Mouse (Mus musculus): ENCODE data around the gene Crb2.
A peak's percentile ranks its signal among the peaks of the same experiment; 100 is the strongest.

Gene Crb2

DNA sequence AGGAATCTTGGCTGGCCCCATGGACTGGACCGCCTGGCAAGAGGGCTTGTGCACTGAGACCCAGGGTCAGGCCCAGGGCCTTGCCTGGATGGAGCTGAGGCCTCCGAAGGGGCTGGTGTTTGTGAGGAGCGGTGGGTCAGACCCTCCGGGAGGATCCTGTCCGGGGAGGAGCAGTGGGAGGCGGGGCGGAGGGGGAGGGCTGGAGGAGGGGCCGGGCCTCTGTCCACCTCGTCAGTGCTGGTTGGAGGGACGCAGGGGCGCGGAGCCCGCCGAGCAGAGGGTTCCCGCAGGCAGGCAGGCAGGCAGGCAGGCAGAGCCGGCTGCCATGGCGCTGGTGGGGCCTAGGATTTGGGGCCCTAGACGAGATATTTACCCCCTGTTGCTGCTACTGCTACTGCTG, at the start of gene Crb2:
TSS of gene Crb2 (plus strand) at position 234 of the 400 bp plus-strand sequence.
- no peak for DNase-seq

DNA sequence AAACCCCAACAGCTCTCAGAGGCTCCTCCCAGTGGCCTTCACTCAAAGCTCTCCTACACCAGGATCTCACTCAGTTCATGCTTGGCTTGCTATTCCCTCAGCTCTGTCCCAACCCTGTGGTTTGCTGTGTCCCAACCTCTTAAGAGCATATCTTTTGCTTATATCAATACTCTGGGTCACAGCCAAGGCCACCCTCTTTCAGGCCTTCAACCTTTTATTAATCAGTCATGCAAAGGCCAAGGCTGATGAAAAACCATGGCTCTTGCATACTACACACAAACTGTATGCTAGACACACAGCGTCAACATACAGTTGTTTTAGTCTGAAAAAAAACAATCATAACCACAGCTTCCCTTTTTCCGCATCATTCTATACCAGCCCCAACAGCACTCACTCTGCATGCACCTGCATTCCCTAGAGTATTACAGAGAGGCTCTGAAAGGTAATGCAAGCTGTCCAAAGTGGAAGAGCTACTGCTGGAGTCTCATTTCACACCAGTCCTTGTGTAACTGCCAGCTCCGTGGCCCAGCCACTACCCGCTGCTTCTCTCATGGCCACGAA, 44.7 kb upstream of the Crb2 start:
- no peak for DNase-seq

DNA sequence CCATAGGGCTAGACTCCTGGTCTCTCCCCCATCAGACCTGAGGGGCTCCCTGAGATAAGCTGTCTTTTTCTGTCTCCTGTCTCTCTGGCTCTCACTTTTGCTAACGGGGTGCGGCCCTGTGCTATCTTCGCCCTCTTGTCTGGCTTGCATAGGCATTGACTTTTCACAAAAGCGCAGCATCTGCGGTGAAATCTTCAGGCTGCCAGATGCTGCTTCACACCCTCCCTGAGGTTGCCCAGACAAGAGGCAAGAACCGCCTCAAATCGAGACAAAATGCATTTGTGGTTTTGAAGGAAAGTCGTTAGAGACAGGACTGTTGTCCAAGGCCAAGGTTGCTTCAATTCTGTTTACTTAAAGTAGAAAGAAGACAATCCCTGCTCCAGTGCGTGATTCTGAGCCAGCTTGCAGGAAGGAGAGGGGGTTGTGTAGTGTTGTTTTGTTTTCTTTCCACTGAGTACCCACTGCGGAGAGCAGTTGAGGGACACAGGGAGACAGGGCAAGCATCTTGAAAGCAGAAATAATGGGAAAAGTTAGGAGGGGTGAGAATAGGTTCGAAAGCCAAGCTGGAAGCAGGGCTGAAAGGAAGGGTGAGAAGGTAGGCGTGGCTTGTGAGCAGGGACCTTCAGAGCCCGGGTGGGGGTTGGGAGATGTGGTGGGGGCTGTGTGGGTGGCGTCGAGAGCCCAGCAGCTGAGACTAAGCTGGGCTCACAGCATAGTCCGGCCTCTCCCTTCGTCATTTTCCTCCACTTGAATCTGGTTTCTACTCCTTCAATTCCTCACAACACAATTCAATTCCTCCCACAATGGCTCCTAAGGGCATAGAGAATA, 40.9 kb upstream of the Crb2 start:
- DNase-seq: peak; percentile 63

DNA sequence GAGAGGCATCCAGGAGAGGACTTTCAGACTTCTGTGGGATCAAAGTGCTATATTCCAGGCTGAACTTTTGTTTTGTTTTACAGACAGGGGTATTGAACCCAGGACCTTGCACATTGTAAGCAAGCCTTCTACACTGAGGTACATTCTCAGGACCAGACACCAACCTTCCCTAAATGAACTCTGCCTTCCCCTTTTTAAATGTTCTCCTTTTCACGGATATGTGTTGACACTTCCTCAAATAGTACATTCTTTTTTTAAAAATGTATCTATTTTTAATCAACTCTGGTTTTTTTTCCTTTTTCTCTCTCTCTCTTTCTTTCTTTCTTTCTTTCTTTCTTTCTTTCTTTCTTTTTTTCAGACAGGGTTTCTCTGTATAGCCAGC, 40.3 kb upstream of the Crb2 start:
- DNase-seq: no peak

DNA sequence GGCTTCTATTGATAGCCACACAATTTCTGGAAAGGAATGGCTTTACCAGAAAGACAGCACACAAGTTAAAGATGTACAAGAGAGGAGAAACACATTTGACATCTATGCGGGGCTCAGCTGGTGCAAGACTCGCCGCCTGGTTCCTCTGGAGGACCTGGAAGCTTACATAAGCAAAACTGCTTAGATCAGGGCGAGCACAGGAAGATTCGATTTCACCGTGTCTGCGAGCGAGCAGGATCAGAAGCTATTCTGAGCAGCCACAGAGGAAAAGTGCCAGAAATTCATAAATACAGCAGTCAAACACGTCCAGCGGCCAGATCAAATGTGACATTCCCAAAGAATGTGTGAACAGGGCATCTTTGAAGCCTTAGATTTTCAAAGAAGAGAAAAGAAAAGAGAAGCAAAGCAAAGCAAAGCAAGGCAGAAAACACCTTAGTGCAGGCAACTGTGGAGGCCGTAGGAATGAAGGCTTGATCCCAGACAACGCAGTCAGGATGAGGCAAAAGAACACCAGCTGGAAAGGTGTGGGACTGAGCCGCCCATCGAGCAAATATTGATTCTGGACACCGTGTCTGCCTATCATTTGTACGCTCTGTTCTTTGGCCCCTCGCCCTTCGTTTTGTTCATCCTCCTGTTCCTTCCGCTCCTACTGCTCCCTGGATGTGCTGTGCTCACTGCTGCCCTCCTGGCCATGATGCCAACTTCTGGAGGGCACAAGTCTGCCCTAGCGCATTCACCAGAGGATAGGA, 34.1 kb upstream of the Crb2 start:
- DNase-seq: no peak

DNA sequence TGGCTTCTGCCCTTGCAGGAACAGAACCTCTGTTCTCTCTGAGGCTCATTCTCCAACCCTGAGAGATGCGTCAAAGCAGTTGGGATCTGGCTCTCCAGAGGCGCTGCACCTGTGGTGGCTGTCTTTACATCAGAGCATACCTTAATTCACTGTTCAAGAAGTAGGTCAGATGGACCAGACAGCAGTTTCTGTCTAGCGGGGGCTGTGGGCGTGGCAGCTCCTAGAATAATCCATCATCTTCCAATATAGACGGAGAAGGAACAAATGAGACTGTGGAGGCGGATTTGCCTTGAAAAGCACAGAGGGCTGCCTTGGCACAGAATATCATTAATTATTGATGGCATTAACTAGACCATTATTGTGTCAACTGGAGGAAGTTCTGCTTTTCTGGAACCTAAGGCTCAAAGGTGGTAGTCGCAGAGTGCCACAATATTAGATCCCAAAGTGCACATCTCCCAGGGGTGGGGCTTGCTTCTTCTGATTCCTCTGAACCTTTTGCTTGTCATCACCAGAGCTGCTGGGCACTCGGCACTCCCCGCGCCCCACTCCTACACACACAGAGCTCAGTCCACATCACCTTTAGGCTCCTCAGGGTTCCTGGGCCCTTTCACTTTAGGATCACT, 31.2 kb upstream of the Crb2 start:
- no peak for DNase-seq

DNA sequence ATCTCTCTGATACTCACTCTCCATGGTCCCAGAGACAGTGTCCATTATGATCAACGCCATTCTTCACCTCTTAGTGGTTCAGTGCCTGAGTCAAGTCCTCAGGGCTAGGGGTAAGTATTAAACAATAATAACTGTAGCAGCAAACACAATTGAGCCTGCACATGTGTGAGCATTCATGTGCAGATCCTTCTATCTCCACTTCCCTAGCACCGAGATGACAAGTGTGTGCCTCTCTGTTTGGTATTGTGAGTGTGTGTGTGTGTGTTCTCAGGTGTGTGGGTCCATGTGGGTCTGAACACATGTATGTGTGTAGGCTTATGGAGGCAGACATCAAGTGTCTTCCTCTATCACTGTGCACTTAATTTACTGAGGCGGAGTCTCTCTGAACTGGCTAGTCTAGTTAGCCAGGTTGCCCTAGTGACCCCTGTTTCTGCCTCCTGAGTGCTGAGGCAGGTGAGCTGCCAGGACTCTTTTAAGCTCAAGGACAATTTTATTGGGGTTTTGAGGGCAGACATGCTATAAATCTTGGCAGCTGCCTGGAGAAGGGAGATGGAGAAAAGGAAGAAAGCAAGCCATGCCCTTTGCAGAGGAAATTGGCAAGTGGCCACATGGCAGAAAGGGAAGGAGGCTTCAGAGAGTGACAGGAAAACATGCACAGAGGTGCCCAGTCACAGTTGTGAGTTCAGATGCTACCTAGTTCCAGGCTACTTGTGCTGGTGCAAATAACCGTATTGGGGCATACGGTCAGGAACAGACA, 29.6 kb upstream of the Crb2 start:
- DNase-seq: no peak

DNA sequence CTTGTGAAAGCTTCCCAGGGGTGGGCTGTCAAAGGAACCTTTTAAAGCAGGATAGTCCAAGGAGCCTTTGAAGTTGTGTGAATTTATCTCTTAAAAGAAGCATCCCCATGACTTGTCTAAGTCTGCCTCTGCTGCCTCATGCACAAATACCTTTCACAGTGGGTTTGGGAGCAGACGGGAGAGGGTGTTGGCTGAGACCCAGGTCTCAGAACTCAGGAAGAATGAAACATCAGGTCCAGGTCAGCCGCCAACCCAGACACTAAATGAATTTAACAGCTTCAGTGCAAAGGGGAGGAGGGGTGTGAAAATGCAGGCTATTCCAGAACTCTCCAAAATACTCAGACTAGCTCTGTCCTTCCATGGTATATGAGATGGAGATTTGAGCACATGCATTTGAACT, 28.1 kb upstream of the Crb2 start:
- no peak for DNase-seq

DNA sequence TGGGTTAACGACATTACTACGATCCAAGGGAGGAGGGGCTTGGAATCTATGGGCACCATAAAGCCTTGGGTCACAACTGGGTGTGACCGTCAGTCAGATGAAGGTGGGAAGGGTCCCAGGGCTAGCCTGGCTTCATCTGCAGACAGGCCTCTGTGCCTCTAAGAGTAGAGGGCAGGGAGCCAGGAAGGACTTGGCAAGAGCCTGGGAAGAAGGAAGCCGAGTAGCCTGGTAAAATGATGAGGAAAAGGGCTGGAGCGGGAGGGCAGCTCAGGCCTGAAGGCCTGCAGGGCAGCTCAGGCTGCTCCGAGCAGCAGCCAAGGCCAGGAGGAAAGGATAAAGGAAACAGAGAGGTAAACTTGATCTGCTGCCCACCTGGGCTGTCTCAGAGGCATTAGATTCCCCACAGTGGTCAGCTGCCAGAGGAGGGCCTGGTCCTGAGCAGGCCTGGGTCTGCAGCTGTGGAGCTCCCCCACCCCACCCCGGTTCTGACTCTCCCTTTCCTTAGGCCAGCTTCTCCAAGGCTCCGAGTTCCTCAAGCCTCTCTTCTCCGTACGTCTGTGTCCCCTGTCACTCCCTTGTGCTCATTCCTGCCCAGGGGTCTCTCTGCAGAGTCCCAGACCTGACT, 27.5 kb upstream of the Crb2 start:
- peak; percentile 71 for DNase-seq

DNA sequence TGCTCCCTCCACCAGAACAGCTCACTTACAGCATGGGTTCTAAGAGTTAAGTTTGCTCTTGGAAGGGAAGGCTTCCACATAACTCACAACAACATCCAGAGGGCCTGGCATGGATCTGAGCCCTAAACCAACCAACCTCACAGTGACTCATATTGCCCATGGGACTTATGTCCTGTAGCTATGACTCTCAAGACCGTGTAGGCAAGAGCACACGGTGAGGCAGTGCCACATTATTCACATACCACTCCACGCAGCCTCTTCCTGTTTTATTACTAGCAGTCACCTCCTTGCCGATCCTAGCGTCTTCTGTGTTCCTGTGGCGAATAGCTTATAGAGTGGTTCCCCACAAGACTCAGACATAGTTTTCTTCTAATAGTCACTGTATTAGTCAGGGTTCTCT, 26.7 kb upstream of the Crb2 start:
- no peak for DNase-seq

DNA sequence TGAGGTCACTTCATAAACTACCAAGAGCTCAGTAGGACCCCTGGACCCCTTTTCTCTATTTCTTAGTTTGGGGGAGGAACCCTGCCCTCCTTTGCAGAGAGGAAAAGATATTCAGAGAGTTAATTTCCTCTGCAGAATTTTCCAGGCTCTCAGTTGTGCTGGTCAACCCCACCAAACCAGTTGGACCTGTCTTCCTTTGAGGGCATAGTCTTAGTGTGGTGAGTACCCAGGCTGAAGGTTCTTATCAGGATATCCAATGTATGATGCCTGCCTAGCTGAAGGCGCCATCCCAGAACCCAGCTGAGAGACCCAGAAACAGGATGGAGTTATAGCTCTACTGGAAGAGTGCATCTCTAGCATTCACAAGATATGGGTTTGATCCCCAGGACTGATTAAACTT, 24.9 kb upstream of the Crb2 start:
- no peak for DNase-seq

DNA sequence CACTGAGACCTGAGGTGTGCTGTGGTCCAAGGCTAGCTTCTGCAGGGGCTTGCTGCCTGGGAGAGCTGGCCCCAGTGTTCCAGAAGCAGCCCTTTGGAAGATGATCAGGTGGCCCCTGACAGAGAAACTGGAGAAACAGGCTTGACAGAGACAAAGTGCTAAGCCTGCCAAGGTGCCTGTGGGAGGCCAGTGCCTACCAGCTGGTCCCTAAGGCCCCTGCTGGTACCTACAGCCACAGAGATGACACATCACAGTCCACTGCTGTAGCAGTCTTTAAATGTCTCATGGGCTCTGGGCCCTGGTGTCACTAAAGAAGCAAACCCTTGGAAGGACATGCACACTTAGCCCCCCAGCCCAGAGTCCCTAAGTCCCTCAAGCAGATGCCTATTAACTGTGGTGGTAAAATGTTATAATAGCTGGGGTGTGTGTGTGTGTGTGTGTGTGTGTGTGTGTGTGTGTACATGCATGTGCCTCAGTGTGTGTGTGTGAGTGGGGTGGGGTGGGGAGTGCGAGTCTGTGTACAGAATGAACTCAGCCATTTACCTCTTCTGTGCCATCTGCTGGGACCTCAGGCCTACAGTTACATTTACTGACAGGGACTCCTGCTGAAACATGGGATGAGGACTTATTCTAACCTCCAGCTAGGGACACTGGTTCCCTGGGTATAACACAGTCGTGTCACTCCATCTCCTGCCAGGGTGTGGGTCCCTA, 19.7 kb upstream of the Crb2 start:
- no peak for DNase-seq

DNA sequence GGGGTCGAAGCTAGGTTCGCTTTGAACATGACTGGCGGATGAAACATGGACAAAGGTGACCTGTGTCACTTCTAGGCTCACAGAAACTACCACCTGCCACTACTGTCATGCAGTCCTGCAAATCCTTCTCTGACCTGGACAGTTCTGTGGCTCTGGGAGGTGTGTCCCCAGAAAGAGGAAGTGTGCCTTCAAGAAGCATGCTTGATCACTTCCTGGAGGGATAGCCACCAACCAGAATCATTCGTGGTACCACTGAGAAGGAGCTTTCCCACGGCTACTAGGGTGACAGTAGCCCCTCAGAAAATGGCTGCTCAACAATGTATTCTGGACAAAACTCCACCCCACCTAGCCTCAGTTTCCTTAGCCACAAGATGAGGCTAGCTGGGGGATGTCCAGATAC, 19.0 kb upstream of the Crb2 start:
- DNase-seq: no peak

DNA sequence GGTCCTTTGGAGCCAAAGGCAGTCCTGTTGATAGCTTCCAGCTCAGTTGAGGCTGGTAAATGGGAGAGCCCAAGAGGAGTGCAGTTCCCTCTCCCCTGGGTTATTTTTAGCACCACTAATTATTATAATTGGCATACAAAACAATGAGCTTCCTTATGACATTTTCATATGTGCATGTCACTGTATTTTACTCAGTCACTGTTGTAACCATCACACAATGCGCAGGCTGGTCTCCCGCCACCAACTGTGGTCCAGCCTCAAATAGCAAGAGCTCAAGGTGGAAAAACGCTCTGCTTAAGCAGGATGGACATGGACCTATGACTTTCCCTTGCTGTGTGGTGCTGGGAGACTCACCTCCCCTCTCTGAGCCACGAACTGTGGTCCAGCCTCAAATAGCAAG, 18.3 kb upstream of the Crb2 start:
- no peak for DNase-seq

DNA sequence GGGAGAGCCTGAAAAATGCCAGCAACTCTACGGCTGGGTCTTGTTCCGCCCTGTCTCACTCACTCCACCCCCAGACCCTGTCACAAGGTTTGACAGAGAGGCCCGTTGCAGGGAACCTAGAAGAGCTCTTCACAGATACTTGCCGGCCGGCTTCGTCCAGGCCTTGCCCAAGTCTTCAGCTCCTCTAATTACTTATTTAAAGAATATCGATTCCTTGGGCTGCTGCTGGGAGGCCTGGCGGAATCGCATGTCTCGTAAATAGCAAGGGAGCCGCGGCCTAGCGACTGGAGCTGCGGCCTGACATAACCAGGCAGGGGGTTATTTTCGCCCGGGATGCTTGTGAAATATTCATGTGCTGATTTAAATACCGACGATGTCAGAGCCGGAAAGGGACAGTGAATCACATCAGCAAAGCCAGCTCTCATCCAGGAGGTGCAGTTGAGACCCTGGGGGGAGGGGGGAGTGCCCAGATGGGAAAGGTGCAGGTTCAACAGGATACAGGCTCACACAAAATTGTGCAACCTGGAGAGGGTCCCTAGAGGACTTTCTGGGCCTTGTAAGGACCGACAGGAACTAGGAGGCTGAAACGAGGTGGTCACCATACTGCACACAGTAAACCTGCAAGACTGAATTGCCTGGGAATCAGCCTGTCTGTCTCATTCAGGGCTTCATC, 17.6 kb upstream of the Crb2 start:
- DNase-seq: peak; percentile 56

DNA sequence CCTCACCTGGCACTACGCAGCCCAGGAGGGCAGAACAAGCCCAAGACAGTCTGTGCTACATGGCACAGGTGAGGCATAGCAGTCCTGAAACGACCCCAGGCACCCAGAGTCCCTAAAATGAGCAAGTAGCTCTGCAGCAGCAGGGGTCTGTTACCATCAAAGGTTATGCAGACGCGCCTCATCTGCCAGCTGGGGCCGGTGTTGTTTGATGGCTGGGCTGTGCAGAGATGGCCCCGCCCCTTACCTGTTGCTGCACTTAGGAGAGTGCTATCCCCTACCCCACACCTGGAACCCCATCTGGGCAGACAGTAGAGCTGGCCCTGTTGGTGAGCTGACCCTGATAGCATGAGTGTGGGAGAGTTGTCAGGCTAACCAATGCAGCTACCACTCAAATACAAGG, 15.4 kb upstream of the Crb2 start:
- no peak for DNase-seq

DNA sequence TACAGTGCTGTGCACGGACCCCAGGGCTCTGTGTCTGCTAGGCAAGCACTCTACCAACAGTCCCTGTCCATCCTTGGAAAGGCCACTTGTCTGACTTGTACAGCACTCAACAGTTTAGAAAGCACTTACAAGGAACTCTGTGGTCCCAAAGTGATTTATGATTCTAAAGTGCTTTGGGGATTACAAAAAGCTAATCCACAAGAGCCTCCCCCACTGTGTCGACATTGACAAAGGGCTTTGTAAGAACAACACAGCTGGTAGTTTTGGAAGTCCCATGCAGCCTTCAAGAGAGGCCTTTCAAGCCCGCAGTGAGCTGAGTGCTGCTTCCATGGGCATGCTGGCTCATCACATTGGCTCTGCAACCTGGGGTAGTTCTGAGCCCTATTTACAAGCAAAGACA, 12.4 kb upstream of the Crb2 start:
- no peak for DNase-seq

DNA sequence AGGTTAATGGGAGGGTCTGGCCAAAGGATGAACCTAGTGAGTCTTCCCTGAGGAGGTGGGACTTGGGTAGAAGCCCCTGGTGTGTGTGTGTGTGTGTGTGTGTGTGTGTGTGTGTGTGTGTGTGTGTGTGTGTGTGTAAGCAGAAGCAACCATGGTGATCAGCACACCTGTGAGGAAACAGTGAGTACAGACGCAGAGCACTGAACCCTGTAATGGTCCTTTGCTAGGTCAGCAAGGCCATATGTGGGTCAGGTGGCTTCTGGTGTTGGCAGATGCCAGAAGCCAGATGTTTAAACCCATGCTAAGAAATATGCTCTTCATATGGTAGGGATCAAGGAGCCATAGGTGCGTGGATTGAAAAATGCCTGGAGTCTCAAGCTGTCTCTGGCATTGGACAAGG, 11.5 kb upstream of the Crb2 start:
- DNase-seq: no peak

DNA sequence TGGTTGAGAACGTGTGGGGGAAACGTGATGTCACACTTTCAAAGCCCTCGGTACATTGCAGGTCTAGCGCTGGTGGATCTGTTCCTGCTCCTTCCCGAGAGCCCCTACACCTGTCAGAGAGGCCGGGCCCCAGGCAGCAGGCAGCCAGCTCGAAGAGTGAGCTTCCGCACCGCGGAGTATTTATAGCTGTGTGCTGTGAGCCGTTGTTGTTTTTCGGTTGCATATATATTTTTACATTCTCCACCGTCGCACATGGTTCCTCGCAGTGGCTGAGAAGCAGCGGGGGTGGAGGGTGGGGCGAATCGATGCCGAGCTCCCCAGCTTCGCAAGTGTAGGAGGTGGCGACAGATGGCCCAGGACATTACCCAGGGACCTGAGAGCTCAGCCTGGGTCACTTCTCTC, 11.0 kb upstream of the Crb2 start:
- no peak for DNase-seq

DNA sequence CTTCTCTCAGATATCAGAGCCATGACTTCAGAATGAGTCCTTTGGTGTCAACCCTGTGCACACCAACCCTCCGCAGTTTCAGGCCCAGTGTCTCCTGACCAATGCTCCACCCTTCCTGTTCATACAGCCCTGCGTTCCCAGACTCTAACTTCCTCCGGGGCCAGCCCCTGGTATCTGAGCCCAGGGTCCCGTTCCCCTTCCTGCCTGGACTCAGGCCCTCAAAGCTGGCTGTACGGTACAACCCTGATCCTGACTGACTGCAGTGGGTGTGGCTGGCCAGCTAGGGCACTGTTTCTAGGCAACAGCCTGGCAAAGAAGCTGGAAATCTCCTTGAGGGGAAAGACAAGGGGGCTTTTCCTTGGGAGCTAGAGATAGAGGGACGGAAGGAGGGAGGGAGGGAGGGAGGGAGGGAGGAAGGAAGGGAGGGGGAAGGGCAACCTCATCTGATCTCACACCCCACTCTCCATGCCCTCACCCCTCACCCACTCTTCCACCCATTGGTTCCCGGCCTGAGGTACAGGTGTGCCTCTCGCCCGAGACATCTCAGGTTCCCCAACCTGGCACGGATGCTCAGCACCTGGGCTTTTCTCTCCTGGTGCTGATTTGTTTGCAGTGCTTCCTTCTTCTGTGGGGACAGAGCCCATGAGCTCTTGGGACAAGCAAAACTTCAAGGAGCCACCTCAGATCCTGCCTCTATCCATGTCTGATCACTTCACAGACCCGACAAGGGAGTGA, 9.9 kb upstream of the Crb2 start:
- peak; percentile 64 for DNase-seq
